18 mouse cellular contexts compared by ENCODE assay signal in genomic region chr5:36778901-36779300, GRCm38 (mm10).
"Had no signal": no experiment of that assay in that cellular context is flagged by ENCODE, and none has a peak within 500 bp of the region (broad histone marks: within the 10 kb centered on the region; RNA-seq: fewer than 3 reads in every experiment).

No protein-coding gene starts in this region.

- DNase-seq: lung, adult 18-20 months; lung, embryonic 14.5 days; lung, postnatal 10 days; lung, postnatal 4 days; midbrain, embryonic 14.5 days; retina, postnatal 1 day; right cerebral cortex, adult 18-20 months; right cerebral cortex, postnatal 25 days; right cerebral cortex, postnatal 4 days; spleen, adult 18-20 months; thymus, postnatal 14 days; thymus, postnatal 36 days had no signal

- H3K4me3 ChIP-seq: midbrain, embryonic 10.5 days; midbrain, embryonic 12.5 days; myocyte; neural tube, embryonic 13.5 days; neural tube, embryonic 15.5 days had no signal

- H3K27me3 ChIP-seq: midbrain, embryonic 12.5 days; neural tube, embryonic 13.5 days; neural tube, embryonic 15.5 days had no signal

- ATAC-seq: midbrain, embryonic 16.5 days had no signal

- H3K36me3 ChIP-seq: midbrain, embryonic 10.5 days; midbrain, embryonic 12.5 days; neural tube, embryonic 13.5 days; neural tube, embryonic 15.5 days had no signal

- H3K9me3 ChIP-seq: neural tube, embryonic 15.5 days had no signal

- H3K9ac ChIP-seq: lung, embryonic 14.5 days; midbrain, embryonic 12.5 days; neural tube, embryonic 13.5 days; neural tube, embryonic 15.5 days had no signal

- H3K4me2 ChIP-seq: lung, embryonic 14.5 days; midbrain, embryonic 12.5 days; neural tube, embryonic 13.5 days; neural tube, embryonic 15.5 days had no signal

- H3K4me1 ChIP-seq: midbrain, embryonic 12.5 days; neural tube, embryonic 15.5 days had no signal

- H3K27ac ChIP-seq: midbrain, embryonic 10.5 days; midbrain, embryonic 12.5 days; neural tube, embryonic 13.5 days; neural tube, embryonic 15.5 days had no signal
